Mouse (Mus musculus): ENCODE results near the gene Gjb1.
A peak's percentile ranks its signal among the peaks of the same experiment; 100 is the strongest.

Gjb1 gene

GRCm38 (mm10) chrX:101418946-101419724, 43.0 kb downstream of the Gjb1 start:
- peak; percentile 82 for DNase-seq (ENCODE audit: low read depth)

GRCm38 (mm10) chrX:101419725-101420699, 43.8 kb downstream of the Gjb1 start:
- peak; percentile 92 for DNase-seq (ENCODE audit: low read depth)

GRCm38 (mm10) chrX:101420700-101421095, 44.5 kb downstream of the Gjb1 start, which contains the start of gene Zmym3:
TSS of gene Zmym3 (minus strand) at chrX:101420849.
- DNase-seq (ENCODE audit: low read depth) = peak; percentile 17

GRCm38 (mm10) chrX:101423462-101423861, 47.3 kb downstream of the Gjb1 start:
- DNase-seq (ENCODE audit: low read depth) = peak; percentile 62

DNA sequence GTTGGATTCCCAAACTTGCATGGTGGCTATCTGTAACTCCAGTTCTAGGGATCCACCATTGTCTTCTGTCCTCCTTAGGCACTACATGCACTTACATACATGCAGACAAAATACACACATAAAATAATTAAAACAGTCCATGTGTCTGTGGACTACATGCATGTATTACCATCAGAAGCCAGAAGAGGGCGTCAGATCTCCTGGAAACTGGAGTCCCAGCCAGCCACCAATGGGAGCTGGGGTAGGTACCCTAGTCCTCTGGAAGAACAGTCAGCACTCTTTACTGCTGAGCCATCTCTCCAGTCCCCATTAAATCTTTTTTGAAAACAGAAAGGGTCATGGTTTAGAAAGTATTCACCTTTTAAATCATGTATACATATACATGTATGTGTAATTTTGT, 51.6 kb downstream of the Gjb1 start:
- DNase-seq (ENCODE audit: low read depth) = peak; percentile 59

DNA sequence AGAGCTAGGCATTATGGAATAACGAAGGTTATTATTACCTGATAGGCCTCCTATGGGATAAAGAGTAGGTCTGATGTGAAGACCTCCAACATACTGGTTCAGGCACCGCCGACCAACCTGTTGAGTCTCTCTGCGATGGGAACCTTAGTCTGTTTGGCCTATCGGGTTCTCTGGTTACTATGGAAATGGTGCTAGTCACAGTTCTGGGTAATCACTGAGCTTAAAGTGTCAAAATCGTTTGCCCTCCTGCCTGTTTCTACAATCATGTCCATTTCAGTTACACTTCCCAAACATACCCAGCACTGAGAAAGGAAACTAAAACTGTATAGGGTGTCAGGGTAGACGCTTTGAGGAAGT, 52.6 kb downstream of the Gjb1 start:
- DNase-seq (ENCODE audit: low read depth) = no peak

DNA sequence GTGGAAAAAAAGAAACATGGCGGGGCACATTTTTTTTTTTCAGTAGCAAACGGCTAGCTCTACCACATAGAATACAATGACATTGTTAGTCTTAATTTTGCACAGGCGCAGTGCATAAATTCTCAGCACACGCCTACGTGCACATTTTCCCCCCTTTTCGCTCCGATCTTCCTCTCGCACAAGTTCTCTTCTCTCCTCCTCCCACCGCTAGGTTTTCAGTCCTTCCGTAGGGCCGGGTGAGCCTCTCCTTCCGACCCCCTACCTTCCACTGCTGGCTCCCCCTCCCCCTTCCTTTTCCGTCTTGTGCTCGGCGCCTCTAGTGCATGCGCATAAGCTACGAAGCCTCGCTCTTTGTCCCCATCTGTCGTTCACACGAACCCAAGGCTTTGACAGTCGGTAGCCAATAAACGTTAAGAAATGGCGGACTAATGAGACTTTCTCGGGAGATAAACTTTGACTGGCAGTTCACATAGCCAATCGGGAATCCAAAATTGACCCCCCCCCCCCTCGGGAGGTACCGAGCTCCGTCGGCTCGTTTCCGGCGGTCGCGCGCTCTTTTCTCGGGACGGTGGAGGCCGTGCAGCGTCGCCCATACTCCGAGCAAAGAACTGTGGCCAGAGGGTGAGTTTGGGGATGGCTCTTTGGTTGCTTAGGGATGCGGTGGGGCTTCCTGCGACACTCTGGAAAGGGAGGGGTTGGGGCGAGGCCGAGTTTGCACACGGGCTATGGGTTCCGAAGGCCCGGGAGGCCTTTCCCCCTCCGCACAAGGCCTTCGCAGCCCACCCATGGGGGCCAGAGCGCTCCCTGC, 53.2 kb downstream of the Gjb1 start, which contains the start of gene Nono:
Nono (plus strand) TSS at position 177 of the 808 bp plus-strand sequence.
- peak; percentile 94 for DNase-seq (ENCODE audit: low read depth)

DNA sequence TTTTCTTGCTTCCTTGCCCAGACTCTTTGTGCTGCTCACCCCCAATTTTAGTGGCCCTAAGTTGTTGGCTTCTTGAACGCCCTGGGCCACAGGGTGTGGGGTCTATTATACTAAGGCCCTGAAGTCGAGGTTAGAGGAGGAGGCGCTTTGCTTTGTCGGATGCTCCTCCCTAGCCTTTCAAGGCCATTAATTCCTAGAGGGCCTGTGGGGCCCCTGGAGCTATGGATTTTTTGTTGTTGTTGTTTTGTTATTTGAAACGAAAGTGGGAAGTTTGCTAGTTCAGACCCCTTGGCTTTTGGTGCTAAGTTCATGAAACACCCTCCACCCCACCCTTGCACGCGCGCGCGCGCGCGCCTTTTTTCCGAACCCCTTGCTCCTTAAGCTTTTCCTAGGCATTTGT, 53.8 kb downstream of the Gjb1 start:
- DNase-seq (ENCODE audit: low read depth) = peak; percentile 43

All from NIH3T3 (cell line).